Mouse (Mus musculus): ENCODE measurements around the gene Tbl2.

GRCm38 (mm10) chr5:135171688-135172220 is 22.3 kb downstream of the Tbl2 start:
- TF ChIP-seq CTCF (IDR thresholded peaks at IDR 0.05; ENCODE audit: control insufficient read depth, insufficient read depth, low read length) = no peak
- no peak for TF ChIP-seq POLR2A (IDR thresholded peaks at IDR 0.05; ENCODE audit: borderline replicate concordance, control insufficient read depth, low read depth, low read length)

Data from bone marrow, adult 2 months (tissue).